Mouse (Mus musculus) kidney, postnatal 0 days (tissue): ENCODE results near the gene Lrrc15. TPM values are rescaled to one million over a fixed set of nuclear protein-coding genes. Genes with fewer than 3 reads are reported as not detected.

Source experiments
- ATAC-seq: fragments of 200-750 bp; cut with Nextera tagmentation; replicated peaks from 2 replicates; pipeline ENCODE4 v1.8.0; 2017; ENCODE audit warnings: low read depth, moderate number of reproducible peaks, moderate TSS enrichment, moderate library complexity; ENCODE audit not compliant: low FRiP score
- DNase-seq: peaks from one replicate; pipeline ENCODE4 v3.0.0-alpha.2; 2016; ENCODE audit warnings: low spot score
- H3K27ac ChIP-seq: fragments of 300-500 bp; sonication (generic); 2 replicates; pipeline ENCODE4 v1.5.1; 2014; ENCODE audit warnings: mild to moderate bottlenecking
- H3K27me3 ChIP-seq: fragments of 300-500 bp; sonication (generic); 2 replicates; pipeline ENCODE4 v1.6.1; 2014; ENCODE audit warnings: low read length, mixed read lengths; ENCODE audit not compliant: insufficient read depth
- H3K36me3 ChIP-seq: fragments of 300-500 bp; sonication (generic); 2 replicates; pipeline ENCODE4 v1.6.1; 2014; ENCODE audit warnings: low read length, mixed read lengths; ENCODE audit not compliant: insufficient read depth
- H3K4me1 ChIP-seq: fragments of 300-500 bp; sonication (generic); replicated peaks from 2 replicates; pipeline ENCODE4 v1.6.1; 2014; ENCODE audit warnings: antibody characterized with exemption, low read length, mixed read lengths; ENCODE audit not compliant: insufficient read depth
- H3K4me2 ChIP-seq: fragments of 300-500 bp; sonication (generic); 2 replicates; pipeline ENCODE4 v1.6.1; 2014; ENCODE audit warnings: mild to moderate bottlenecking, low read length, moderate library complexity, mixed read lengths
- H3K4me3 ChIP-seq: fragments of 300-500 bp; sonication (generic); replicated peaks from 2 replicates; pipeline ENCODE4 v1.5.1; 2014; ENCODE audit warnings: low read depth, low read length
- H3K9ac ChIP-seq: fragments of 300-500 bp; sonication (generic); 2 replicates; pipeline ENCODE4 v1.6.1; 2014; ENCODE audit warnings: low read depth, low read length
- H3K9me3 ChIP-seq: fragments of 300-500 bp; sonication (generic); replicated peaks from 2 replicates; pipeline ENCODE4 v1.6.1; 2016; ENCODE audit warnings: low read length, inconsistent platforms, mixed read lengths
- CTCF ChIP-seq: IDR thresholded peaks from 2 replicates; pipeline ENCODE4 v1.5.1; 2016; ENCODE audit warnings: antibody characterized with exemption, low read depth, mild to moderate bottlenecking, moderate library complexity
- WGBS: fragments of 180-500 bp; shearing (Covaris S2); extraction: QIAGEN DNeasy Blood & Tissue Kit; methylation state at CpG from one replicate; pipeline ENCODE4 v1.1.7; 2014; 5-methylcytosine and 5-hydroxymethylcytosine counted together
- polyA plus RNA-seq: library from polyadenylated mRNA; unstranded; fragments of >200 nt; fragmentation: Nextera tagmentation; extraction: Ambion mirVana; gene quantifications from 2 replicates; pipeline ENCODE4 v1.2.1, GENCODE M21; 2015

Lrrc15 gene
- polyA plus RNA-seq, 1 experiment from 2014 or later, result 0.78 TPM

GRCm38 (mm10) chr16:30308616-30309394 is 25.7 kb upstream of the Lrrc15 start:
- no peaks in the 10 kb centered on the region for H3K9me3 ChIP-seq
- peak; percentile 38 for DNase-seq
- H3K27me3 ChIP-seq, result peaks cover 19% of the 10 kb centered on the region

GRCm38 (mm10) chr16:30307961-30308615 is 25.0 kb upstream of the Lrrc15 start:
- WGBS, result 13% methylated on average over 29 of the region's 29 CpGs
- H3K27ac ChIP-seq, result no peak overlapping the region
- peak overlapping the region; percentile 41 for H3K9ac ChIP-seq
- no peak for ATAC-seq
- DNase-seq, result peak; percentile 16
- peak overlapping the region; percentile 90 for H3K4me2 ChIP-seq
- peaks cover 19% of the 10 kb centered on the region for H3K27me3 ChIP-seq
- TF ChIP-seq CTCF, result no peak
- H3K9me3 ChIP-seq, result no peaks in the 10 kb centered on the region
- H3K36me3 ChIP-seq, result no peaks in the 10 kb centered on the region
- H3K4me1 ChIP-seq, result peaks cover 15% of the 10 kb centered on the region
- H3K4me3 ChIP-seq, result peak overlapping the region; percentile 39

More at GRCm38 (mm10) chr16:30308616-30309394, 25.7 kb upstream of the Lrrc15 start:
- TF ChIP-seq CTCF, result peak; percentile 16; the same call in 1 of the 2 replicates
- Histone ChIP-seq H3K27ac (no peak overlapping the region), H3K4me2 (peak overlapping the region; percentile 90), H3K9ac (peak overlapping the region; percentile 41), H3K4me1 (peaks cover 15% of the 10 kb centered on the region), H3K4me3 (peak overlapping the region; percentile 39), H3K36me3 (no peaks in the 10 kb centered on the region)
- WGBS, result under 1% methylated on average over 72 of the region's 72 CpGs
- ATAC-seq, result peak; percentile 57

- H3K27ac ChIP-seq, result no peak overlapping the region
- WGBS, result 57% methylated on average over 12 of the region's 12 CpGs
- no peak overlapping the region for H3K9ac ChIP-seq
- peaks cover 19% of the 10 kb centered on the region for H3K27me3 ChIP-seq
- ATAC-seq (no peak), DNase-seq (no peak)
- H3K4me3 ChIP-seq, result no peak overlapping the region
- H3K4me1 ChIP-seq, result peaks cover 15% of the 10 kb centered on the region
- no peak overlapping the region for H3K4me2 ChIP-seq
- H3K36me3 ChIP-seq, result no peaks in the 10 kb centered on the region
- H3K9me3 ChIP-seq, result no peaks in the 10 kb centered on the region
- no peak for TF ChIP-seq CTCF
Observed at GRCm38 (mm10) chr16:30307306-30307705, 24.2 kb upstream of the Lrrc15 start.

- Histone ChIP-seq H3K36me3 (no peaks in the 10 kb centered on the region), H3K27me3 (peaks cover 19% of the 10 kb centered on the region)
Observed at GRCm38 (mm10) chr16:30306102-30306501, 23.0 kb upstream of the Lrrc15 start.

GRCm38 (mm10) chr16:30304236-30304635 is 21.2 kb upstream of the Lrrc15 start:
- no peak for TF ChIP-seq CTCF
- peaks cover 10% of the 10 kb centered on the region; the same call in 1 of the 2 replicates for H3K27me3 ChIP-seq
- H3K9ac ChIP-seq, result no peak overlapping the region
- no peaks in the 10 kb centered on the region for H3K9me3 ChIP-seq
- ATAC-seq, result no peak
- no peaks in the 10 kb centered on the region for H3K36me3 ChIP-seq
- H3K27ac ChIP-seq, result no peak overlapping the region
- DNase-seq, result peak; percentile 46
- 30% methylated on average over 5 of the region's 5 CpGs for WGBS
- peaks cover 11% of the 10 kb centered on the region for H3K4me1 ChIP-seq
- no peak overlapping the region for H3K4me2 ChIP-seq
- no peak overlapping the region for H3K4me3 ChIP-seq

More at GRCm38 (mm10) chr16:30306102-30306501, 23.0 kb upstream of the Lrrc15 start:
- no peak for TF ChIP-seq CTCF
- 90% methylated on average over 4 of the region's 4 CpGs for WGBS
- peaks cover 15% of the 10 kb centered on the region for H3K4me1 ChIP-seq
- DNase-seq (no peak), ATAC-seq (no peak)
- H3K4me2 ChIP-seq, result no peak overlapping the region
- no peak overlapping the region for H3K4me3 ChIP-seq
- no peak overlapping the region for H3K27ac ChIP-seq
- no peaks in the 10 kb centered on the region for H3K9me3 ChIP-seq
- no peak overlapping the region for H3K9ac ChIP-seq

- Histone ChIP-seq H3K9ac (no peak overlapping the region), H3K9me3 (no peaks in the 10 kb centered on the region), H3K27ac (no peak overlapping the region), H3K27me3 (peaks cover 7% of the 10 kb centered on the region; the same call in 1 of the 2 replicates), H3K4me2 (no peak overlapping the region), H3K4me3 (no peak overlapping the region), H3K36me3 (no peaks in the 10 kb centered on the region), H3K4me1 (peaks cover 2% of the 10 kb centered on the region)
- no peak for ATAC-seq
- 63% methylated on average over 2 of the region's 2 CpGs for WGBS
- no peak for DNase-seq
- no peak for TF ChIP-seq CTCF
Observed at GRCm38 (mm10) chr16:30303411-30303810, 20.4 kb upstream of the Lrrc15 start.
